Mouse (Mus musculus): ENCODE data around the gene Itfg2. TPM values are rescaled to one million over a fixed set of nuclear protein-coding genes. Genes with fewer than 3 reads are reported as not detected.

Gene Itfg2
- total and polyA plus RNA-seq, 3 experiments, result 8.0 to 45.1 (median 17.9) TPM

DNA sequence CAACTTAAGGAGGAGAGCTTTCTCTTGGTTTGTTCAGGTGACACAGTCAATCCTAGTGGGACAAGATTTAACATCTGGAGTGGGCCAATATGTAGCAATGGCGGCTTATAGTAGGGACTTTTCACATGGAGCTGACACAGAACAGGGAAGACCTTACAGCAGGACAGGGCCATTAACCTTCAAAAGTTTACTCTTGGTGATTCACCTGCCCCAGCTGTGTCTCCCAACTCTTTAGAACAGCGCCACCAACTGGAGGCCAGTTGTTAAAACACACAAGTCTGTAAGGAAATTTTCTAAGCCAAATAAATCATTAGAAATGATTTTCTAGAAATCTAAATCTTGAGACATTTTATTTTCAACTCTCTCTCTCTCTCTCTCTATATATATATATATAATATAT lies 42.6 kb upstream of the Itfg2 start:
- DNase-seq (ENCODE audit: extremely low read depth), result peak; percentile 42
- Histone ChIP-seq H3K4me2 (ENCODE audit: insufficient read depth, low read depth, poor library complexity, severe bottlenecking) (no peak overlapping the region), H3K27me3 (replicated peaks) (peaks cover 9% of the 10 kb centered on the region), H3K27ac (ENCODE audit: insufficient read depth, low read depth) (no peak overlapping the region), H3K36me3 (replicated peaks in 1 of 2; ENCODE audit: control insufficient read depth in 1 of 2, insufficient read depth in 1 of 2, low read length in 1 of 2) (no peaks in the 10 kb centered on the region), H3K4me3 (replicated peaks in 1 of 3; ENCODE audit: low read depth in 2 of 3, low read length in 2 of 3, poor library complexity in 1 of 3) (no peak overlapping the region), H3K9ac (ENCODE audit: insufficient read depth, low read depth) (no peak overlapping the region), H3K4me1 (ENCODE audit: control insufficient read depth in 1 of 2, insufficient read depth in 2 of 2) (no peaks in the 10 kb centered on the region), H3K9me3 (replicated peaks; ENCODE audit: low read length) (peaks cover 3% of the 10 kb centered on the region), H3K79me2 (replicated peaks; ENCODE audit: control insufficient read depth, extremely low read depth, insufficient read depth, poor library complexity, severe bottlenecking) (no peaks in the 10 kb centered on the region)
- TF ChIP-seq CTCF (conservative IDR thresholded peaks at IDR 0.05 in 1 of 2, IDR thresholded peaks at IDR 0.05 in 1 of 2; ENCODE audit: low read depth in 2 of 2, low read length in 2 of 2) (peak; percentile 26 to 56; a peak in 3 of 4 replicates), RAD21 (IDR thresholded peaks at IDR 0.05; ENCODE audit: low read depth, low read length) (peak; percentile 30), POLR2A (IDR thresholded peaks at IDR 0.05; ENCODE audit: low read depth, low read length) (no peak), SMC3 (IDR thresholded peaks at IDR 0.05; ENCODE audit: low read depth, low read length) (peak; percentile 24; the same call in 1 of the 2 replicates)
- dilution Hi-C loops (cut with MboI; ENCODE audit: extremely low pct_ligation_motif_present, extremely low pct_unique_long_range_greater_than_20kb, low sequenced_read_pairs), result no loop called here
- in situ Hi-C loops (cut with MboI; ENCODE audit: low pct_ligation_motif_present, low pct_unique_long_range_greater_than_20kb, low sequenced_read_pairs), result no loop called here

DNA sequence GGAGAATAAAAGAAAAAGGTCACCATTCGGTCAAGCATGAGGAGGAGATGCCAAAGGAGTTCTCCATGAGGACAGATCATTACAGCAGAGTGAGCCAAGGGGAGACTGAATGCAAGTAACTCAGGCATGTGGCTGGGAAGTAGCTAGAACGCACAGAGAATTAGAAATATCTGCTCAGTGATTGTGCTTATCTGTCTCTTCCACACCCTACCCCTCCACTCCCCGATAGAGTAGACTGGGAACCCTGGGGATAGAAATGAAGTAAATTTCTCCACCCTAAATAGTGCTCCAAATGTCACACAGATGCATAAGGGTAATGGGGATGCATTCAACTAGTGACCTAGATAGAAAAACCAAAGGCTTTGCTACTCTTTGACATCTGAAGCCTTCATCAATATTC lies 41.8 kb upstream of the Itfg2 start:
- Histone ChIP-seq H3K27me3 (replicated peaks) (peaks cover 6% of the 10 kb centered on the region), H3K79me2 (replicated peaks; ENCODE audit: control insufficient read depth, extremely low read depth, insufficient read depth, poor library complexity, severe bottlenecking) (no peaks in the 10 kb centered on the region), H3K4me2 (ENCODE audit: insufficient read depth, low read depth, poor library complexity, severe bottlenecking) (no peak overlapping the region), H3K9ac (ENCODE audit: insufficient read depth, low read depth) (no peak overlapping the region), H3K4me3 (replicated peaks in 1 of 3; ENCODE audit: low read depth in 2 of 3, low read length in 2 of 3, poor library complexity in 1 of 3) (no peak overlapping the region), H3K4me1 (ENCODE audit: control insufficient read depth in 1 of 2, insufficient read depth in 2 of 2) (peaks cover 2% of the 10 kb centered on the region in 2 experiments; a peak in 3 of 4 replicates), H3K27ac (ENCODE audit: insufficient read depth, low read depth) (no peak overlapping the region), H3K9me3 (replicated peaks; ENCODE audit: low read length) (peaks cover 3% of the 10 kb centered on the region), H3K36me3 (replicated peaks in 1 of 2; ENCODE audit: control insufficient read depth in 1 of 2, insufficient read depth in 1 of 2, low read length in 1 of 2) (no peaks in the 10 kb centered on the region)
- dilution Hi-C loops (cut with MboI; ENCODE audit: extremely low pct_ligation_motif_present, extremely low pct_unique_long_range_greater_than_20kb, low sequenced_read_pairs) (no loop called here), in situ Hi-C loops (cut with MboI; ENCODE audit: low pct_ligation_motif_present, low pct_unique_long_range_greater_than_20kb, low sequenced_read_pairs) (no loop called here)
- no peak for DNase-seq (ENCODE audit: extremely low read depth)
- TF ChIP-seq ZC3H11A (IDR thresholded peaks at IDR 0.05; ENCODE audit: low read depth, low read length), result no peak
- no peak for TF ChIP-seq ZNF384 (IDR thresholded peaks at IDR 0.05; ENCODE audit: low read depth, low read length)
- TF ChIP-seq CHD2 (IDR thresholded peaks at IDR 0.05; ENCODE audit: low read length), result no peak
- no peak for TF ChIP-seq IRF4 (IDR thresholded peaks at IDR 0.05; ENCODE audit: low read depth, low read length)
- no peak for TF ChIP-seq ELF1 (IDR thresholded peaks at IDR 0.05; ENCODE audit: low read depth, low read length)
- no peak for TF ChIP-seq RCOR1 (conservative IDR thresholded peaks at IDR 0.05; ENCODE audit: low read depth, low read length)
- no peak for TF ChIP-seq CTCF (conservative IDR thresholded peaks at IDR 0.05 in 1 of 2, IDR thresholded peaks at IDR 0.05 in 1 of 2; ENCODE audit: low read depth in 2 of 2, low read length in 2 of 2)
- no peak for TF ChIP-seq HCFC1 (IDR thresholded peaks at IDR 0.05; ENCODE audit: low read depth, low read length)
- no peak for TF ChIP-seq GABPA (IDR thresholded peaks at IDR 0.05; ENCODE audit: insufficient replicate concordance, low read depth, low read length)
- TF ChIP-seq SIN3A (IDR thresholded peaks at IDR 0.05; ENCODE audit: low read length), result no peak
- TF ChIP-seq ZKSCAN1 (IDR thresholded peaks at IDR 0.05; ENCODE audit: borderline replicate concordance, low read depth, low read length), result no peak
- TF ChIP-seq CHD1 (IDR thresholded peaks at IDR 0.05; ENCODE audit: low read depth, low read length), result no peak

DNA sequence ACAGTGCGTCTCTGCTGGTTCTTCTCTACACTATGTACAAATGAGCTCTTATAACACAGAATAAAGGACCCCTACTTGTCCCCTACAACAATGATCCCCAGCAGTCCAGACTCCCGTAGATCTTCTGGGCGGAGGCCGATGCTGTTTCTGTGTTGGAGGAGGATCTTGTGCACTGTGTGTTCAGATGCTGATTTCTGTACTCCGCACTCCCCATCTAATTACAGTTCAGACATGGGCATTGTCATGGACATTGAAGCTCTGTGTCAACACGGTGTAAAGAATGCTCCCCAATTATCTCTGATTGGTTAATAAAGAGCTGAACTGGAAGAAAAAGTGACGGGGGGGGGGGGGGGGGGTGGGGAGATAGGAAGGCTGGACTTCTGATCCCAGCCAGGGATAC lies 41.3 kb upstream of the Itfg2 start:
- Histone ChIP-seq H3K79me2 (replicated peaks; ENCODE audit: control insufficient read depth, extremely low read depth, insufficient read depth, poor library complexity, severe bottlenecking) (no peaks in the 10 kb centered on the region), H3K9ac (ENCODE audit: insufficient read depth, low read depth) (no peak overlapping the region), H3K4me3 (replicated peaks in 1 of 3; ENCODE audit: low read depth in 2 of 3, low read length in 2 of 3, poor library complexity in 1 of 3) (no peak overlapping the region), H3K27ac (ENCODE audit: insufficient read depth, low read depth) (no peak overlapping the region), H3K27me3 (replicated peaks) (peaks cover 6% of the 10 kb centered on the region), H3K36me3 (replicated peaks in 1 of 2; ENCODE audit: control insufficient read depth in 1 of 2, insufficient read depth in 1 of 2, low read length in 1 of 2) (no peaks in the 10 kb centered on the region), H3K4me2 (ENCODE audit: insufficient read depth, low read depth, poor library complexity, severe bottlenecking) (no peak overlapping the region), H3K9me3 (replicated peaks; ENCODE audit: low read length) (peaks cover 3% of the 10 kb centered on the region), H3K4me1 (ENCODE audit: control insufficient read depth in 1 of 2, insufficient read depth in 2 of 2) (peaks cover 3 to 7% of the 10 kb centered on the region in 2 experiments; a peak in 3 of 4 replicates)
- TF ChIP-seq CTCF (conservative IDR thresholded peaks at IDR 0.05 in 1 of 2, IDR thresholded peaks at IDR 0.05 in 1 of 2; ENCODE audit: low read depth in 2 of 2, low read length in 2 of 2), result no peak
- TF ChIP-seq MAZ (IDR thresholded peaks at IDR 0.05; ENCODE audit: low read depth, low read length), result no peak
- TF ChIP-seq E2F4 (IDR thresholded peaks at IDR 0.05; ENCODE audit: insufficient replicate concordance, low read depth, low read length), result no peak
- no peak for TF ChIP-seq SIN3A (IDR thresholded peaks at IDR 0.05; ENCODE audit: low read length)
- no peak for TF ChIP-seq POLR2AphosphoS2 (IDR thresholded peaks at IDR 0.05; ENCODE audit: low read depth, low read length)
- no peak for TF ChIP-seq POLR2A (IDR thresholded peaks at IDR 0.05; ENCODE audit: low read depth, low read length)
- TF ChIP-seq TBP (conservative IDR thresholded peaks at IDR 0.05; ENCODE audit: low read depth, low read length), result no peak
- no peak for TF ChIP-seq ELF1 (IDR thresholded peaks at IDR 0.05; ENCODE audit: low read depth, low read length)
- no peak for TF ChIP-seq RCOR1 (conservative IDR thresholded peaks at IDR 0.05; ENCODE audit: low read depth, low read length)
- TF ChIP-seq TCF12 (IDR thresholded peaks at IDR 0.05; ENCODE audit: low read depth, low read length), result no peak
- TF ChIP-seq ZC3H11A (IDR thresholded peaks at IDR 0.05; ENCODE audit: low read depth, low read length), result no peak
- TF ChIP-seq IRF4 (IDR thresholded peaks at IDR 0.05; ENCODE audit: low read depth, low read length), result no peak
- dilution Hi-C loops (cut with MboI; ENCODE audit: extremely low pct_ligation_motif_present, extremely low pct_unique_long_range_greater_than_20kb, low sequenced_read_pairs) (no loop called here), in situ Hi-C loops (cut with MboI; ENCODE audit: low pct_ligation_motif_present, low pct_unique_long_range_greater_than_20kb, low sequenced_read_pairs) (no loop called here)
- no peak for DNase-seq (ENCODE audit: extremely low read depth)
